Mouse (Mus musculus): ENCODE data around the gene Asb18. TPM values are rescaled to one million over a fixed set of nuclear protein-coding genes. Genes with fewer than 3 reads are reported as not detected.

The Asb18 gene
- total and polyA plus RNA-seq, 3 experiments, result not detected

DNA sequence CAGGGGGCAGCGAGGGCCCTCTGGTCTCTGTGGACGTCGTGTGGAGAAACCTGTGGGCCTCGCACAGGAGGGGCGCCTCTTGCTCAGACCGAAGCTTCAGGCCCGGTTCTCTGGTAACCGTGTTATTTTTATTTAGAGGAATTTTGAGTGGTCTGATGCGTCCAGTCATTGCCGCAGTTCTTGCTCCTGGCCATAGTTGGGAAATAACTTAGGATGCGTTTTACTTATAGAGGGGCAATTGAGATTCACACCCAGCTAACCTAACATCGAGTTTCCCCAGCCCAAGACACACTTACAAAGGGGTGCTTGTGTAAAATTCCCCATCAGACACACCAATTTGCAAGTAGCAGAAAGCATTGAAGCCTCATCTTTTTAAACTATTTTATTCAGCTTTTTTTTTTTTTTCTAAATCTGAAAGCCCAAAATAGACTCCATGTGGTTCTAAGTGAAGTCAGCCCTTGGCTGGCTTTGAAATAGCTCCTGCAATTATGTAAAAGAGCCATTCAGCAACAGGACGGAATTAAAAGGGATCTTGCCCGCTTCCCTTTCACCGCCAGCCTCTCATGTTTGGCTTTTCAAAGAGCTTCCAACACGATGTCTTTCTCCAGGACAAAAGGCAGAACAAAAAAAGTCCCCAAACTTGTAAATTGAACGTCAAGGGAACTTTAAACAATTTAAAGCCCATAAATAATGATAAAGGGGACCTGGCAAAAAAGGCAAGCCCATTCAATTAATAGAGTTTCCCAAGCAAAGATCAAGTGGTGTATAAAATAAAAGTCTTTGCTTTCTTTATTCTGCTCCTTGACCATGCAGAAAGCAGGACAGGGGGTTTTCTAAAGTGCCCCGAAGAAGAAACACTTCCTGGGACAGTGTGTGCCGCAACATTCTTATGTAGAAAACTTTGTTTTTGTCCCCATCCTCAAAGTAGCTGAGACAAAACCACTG lies 79.9 kb downstream of the Asb18 start:
- no peak overlapping the region for H3K4me3 ChIP-seq (ENCODE audit: control insufficient read depth in 1 of 2, insufficient read depth in 1 of 2, low read depth in 2 of 2, low read length in 2 of 2)
- H3K79me2 ChIP-seq (ENCODE audit: control insufficient read depth, insufficient read depth, low read length, poor library complexity), result no peaks in the 10 kb centered on the region
- no peaks in the 10 kb centered on the region for H3K9me3 ChIP-seq (replicated peaks; ENCODE audit: insufficient read depth, low read length)
- no peak overlapping the region for H3K9ac ChIP-seq (ENCODE audit: control insufficient read depth, low read depth, low read length, poor library complexity, severe bottlenecking)
- DNase-seq (ENCODE audit: low read depth, low spot score), result no peak
- TF ChIP-seq POLR2AphosphoS2 (IDR thresholded peaks at IDR 0.05; ENCODE audit: low read length), result no peak
- TF ChIP-seq TAL1 (IDR thresholded peaks at IDR 0.05; ENCODE audit: low read length), result no peak
- TF ChIP-seq E2F4 (IDR thresholded peaks at IDR 0.05; ENCODE audit: borderline replicate concordance, low read depth, low read length), result no peak
- TF ChIP-seq GATA1 (IDR thresholded peaks at IDR 0.05; ENCODE audit: low read depth, low read length), result no peak
- TF ChIP-seq CHD1 (IDR thresholded peaks at IDR 0.05; ENCODE audit: low read depth, low read length), result no peak
- no peak for TF ChIP-seq BHLHE40 (IDR thresholded peaks at IDR 0.05; ENCODE audit: borderline replicate concordance, low read depth, low read length)
- TF ChIP-seq ZMIZ1 (IDR thresholded peaks at IDR 0.05; ENCODE audit: low read depth, low read length), result no peak
- no peak for TF ChIP-seq ZKSCAN1 (IDR thresholded peaks at IDR 0.05; ENCODE audit: low read depth, low read length)
- TF ChIP-seq MAX (IDR thresholded peaks at IDR 0.05; ENCODE audit: low read length), result no peak
- no peak for TF ChIP-seq POLR2AphosphoS5 (IDR thresholded peaks at IDR 0.05; ENCODE audit: borderline replicate concordance, low read depth, low read length)
- no peak for TF ChIP-seq ZNF384 (IDR thresholded peaks at IDR 0.05; ENCODE audit: low read depth, low read length)
- no peak for TF ChIP-seq CTCF (IDR thresholded peaks at IDR 0.05 in 2 of 3, conservative IDR thresholded peaks at IDR 0.05 in 1 of 3; ENCODE audit: control insufficient read depth in 1 of 3, insufficient read depth in 1 of 3, low read depth in 2 of 3, low read length in 3 of 3, poor library complexity in 1 of 3, severe bottlenecking in 1 of 3)
- TF ChIP-seq ELF1 (IDR thresholded peaks at IDR 0.05; ENCODE audit: low read depth, low read length), result no peak
- TF ChIP-seq ZC3H11A (IDR thresholded peaks at IDR 0.05; ENCODE audit: low read depth, low read length), result no peak
- no peak for TF ChIP-seq MAFK (IDR thresholded peaks at IDR 0.05; ENCODE audit: borderline replicate concordance, low read depth, low read length)
- TF ChIP-seq RCOR1 (IDR thresholded peaks at IDR 0.05; ENCODE audit: low read depth, low read length), result no peak
- no peak for TF ChIP-seq TCF12 (IDR thresholded peaks at IDR 0.05; ENCODE audit: low read depth, low read length)
- no peaks in the 10 kb centered on the region for H3K36me3 ChIP-seq (ENCODE audit: control insufficient read depth in 1 of 2, insufficient read depth in 2 of 2, low read length in 2 of 2)
- H3K27me3 ChIP-seq (ENCODE audit: control insufficient read depth in 1 of 2, insufficient read depth in 2 of 2, low read length in 2 of 2), result no peaks in the 10 kb centered on the region
- no peak overlapping the region for H3K27ac ChIP-seq (ENCODE audit: control insufficient read depth, low read depth, low read length)
- H3K4me1 ChIP-seq (ENCODE audit: control insufficient read depth in 1 of 2, insufficient read depth in 2 of 2, low read length in 2 of 2), result no peaks in the 10 kb centered on the region

DNA sequence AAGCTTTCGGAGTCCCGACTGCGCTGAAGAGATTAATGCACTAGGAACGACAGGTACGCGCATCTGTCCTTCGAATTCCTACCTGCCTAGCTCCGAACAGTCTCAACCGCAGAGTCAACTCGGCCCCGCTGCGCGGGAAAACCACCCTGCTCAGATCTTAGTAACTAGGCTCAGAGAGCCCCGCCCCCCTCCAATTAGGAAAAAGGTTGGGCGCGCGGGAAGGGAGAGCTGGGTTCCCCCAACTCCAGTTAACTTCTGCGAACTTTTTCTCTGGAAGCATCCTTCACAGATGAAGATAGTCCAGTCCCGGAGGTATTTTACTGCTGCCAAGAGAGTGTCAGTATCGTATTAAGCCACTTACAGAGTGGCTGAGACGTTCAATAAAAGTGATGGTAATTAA lies 80.7 kb downstream of the Asb18 start:
- no peaks in the 10 kb centered on the region for H3K27me3 ChIP-seq (ENCODE audit: control insufficient read depth in 1 of 2, insufficient read depth in 2 of 2, low read length in 2 of 2)

More for the DNA sequence above, 80.7 kb downstream of the Asb18 start:
- no peak overlapping the region for H3K9ac ChIP-seq (ENCODE audit: control insufficient read depth, low read depth, low read length, poor library complexity, severe bottlenecking)
- no peaks in the 10 kb centered on the region for H3K36me3 ChIP-seq (ENCODE audit: control insufficient read depth in 1 of 2, insufficient read depth in 2 of 2, low read length in 2 of 2)
- no peak for DNase-seq (ENCODE audit: low read depth, low spot score)
- no peaks in the 10 kb centered on the region for H3K79me2 ChIP-seq (ENCODE audit: control insufficient read depth, insufficient read depth, low read length, poor library complexity)
- TF ChIP-seq MEF2A (IDR thresholded peaks at IDR 0.05; ENCODE audit: extremely low read depth, insufficient replicate concordance, low read depth, low read length, poor library complexity, severe bottlenecking) (no peak), MAX (IDR thresholded peaks at IDR 0.05; ENCODE audit: low read length) (no peak), CTCF (IDR thresholded peaks at IDR 0.05 in 2 of 3, conservative IDR thresholded peaks at IDR 0.05 in 1 of 3; ENCODE audit: control insufficient read depth in 1 of 3, insufficient read depth in 1 of 3, low read depth in 2 of 3, low read length in 3 of 3, poor library complexity in 1 of 3, severe bottlenecking in 1 of 3) (no peak)
- no peaks in the 10 kb centered on the region for H3K9me3 ChIP-seq (replicated peaks; ENCODE audit: insufficient read depth, low read length)
- no peaks in the 10 kb centered on the region for H3K4me1 ChIP-seq (ENCODE audit: control insufficient read depth in 1 of 2, insufficient read depth in 2 of 2, low read length in 2 of 2)
- H3K4me3 ChIP-seq (ENCODE audit: control insufficient read depth in 1 of 2, insufficient read depth in 1 of 2, low read depth in 2 of 2, low read length in 2 of 2), result no peak overlapping the region
- H3K27ac ChIP-seq (ENCODE audit: control insufficient read depth, low read depth, low read length), result no peak overlapping the region
